Mouse (Mus musculus) midbrain, embryonic 16.5 days (tissue): ENCODE results near the gene Scn2a. TPM values are rescaled to one million over a fixed set of nuclear protein-coding genes. Genes with fewer than 3 reads are reported as not detected.

ENCODE experiments used
- ATAC-seq: fragments of 200-750 bp; cut with Nextera tagmentation; 2 replicates; pipeline ENCODE4 v1.8.0; 2017; ENCODE audit warnings: moderate TSS enrichment
- H3K27ac ChIP-seq: fragments of 300-500 bp; sonication (generic); 2 replicates; pipeline ENCODE4 v1.5.1; 2014; ENCODE audit warnings: mild to moderate bottlenecking, low read length, mixed read lengths
- H3K27me3 ChIP-seq: fragments of 300-500 bp; sonication (generic); 2 replicates; pipeline ENCODE4 v1.6.1; 2014; ENCODE audit warnings: low read depth, low read length, mixed read lengths; ENCODE audit not compliant: control insufficient read depth, insufficient read depth
- H3K36me3 ChIP-seq: fragments of 300-500 bp; sonication (generic); 2 replicates; pipeline ENCODE4 v1.6.1; 2014; ENCODE audit warnings: mild to moderate bottlenecking, low read length, moderate library complexity, mixed read lengths; ENCODE audit not compliant: control insufficient read depth, insufficient read depth
- H3K4me1 ChIP-seq: fragments of 300-500 bp; sonication (generic); 2 replicates; pipeline ENCODE4 v1.6.1; 2014; ENCODE audit warnings: mild to moderate bottlenecking, low read length, mixed read lengths; ENCODE audit not compliant: control insufficient read depth, insufficient read depth
- H3K4me2 ChIP-seq: fragments of 300-500 bp; sonication (generic); 2 replicates; pipeline ENCODE4 v1.6.1; 2014; ENCODE audit warnings: mild to moderate bottlenecking, low read length, mixed read lengths
- H3K4me3 ChIP-seq: fragments of 300-500 bp; sonication (generic); 2 replicates; pipeline ENCODE4 v1.5.1; 2014; ENCODE audit warnings: low read depth, mild to moderate bottlenecking, low read length, moderate library complexity, mixed read lengths
- H3K9ac ChIP-seq: fragments of 300-500 bp; sonication (generic); 2 replicates; pipeline ENCODE4 v1.6.1; 2014; ENCODE audit warnings: low read depth, low read length, mixed read lengths
- H3K9me3 ChIP-seq: fragments of 300-500 bp; sonication (generic); replicated peaks from 2 replicates; pipeline ENCODE4 v1.6.1; 2014; ENCODE audit warnings: mild to moderate bottlenecking, low read length, mixed read lengths; ENCODE audit not compliant: control insufficient read depth, poor library complexity, severe bottlenecking
- WGBS: fragments of 180-500 bp; shearing (Covaris S2); extraction: QIAGEN DNeasy Blood & Tissue Kit; methylation state at CpG from one replicate; pipeline ENCODE4 v1.1.7; 2014; 5-methylcytosine and 5-hydroxymethylcytosine counted together
- polyA plus RNA-seq: library from polyadenylated mRNA; unstranded; fragments of >200 nt; fragmentation: Nextera tagmentation; extraction: Ambion mirVana; gene quantifications from 2 replicates; pipeline ENCODE4 v1.2.1, GENCODE M21; 2015

The Scn2a gene
- 55.5 and 56.7 TPM in 2 replicates for polyA plus RNA-seq

GRCm38 (mm10) chr2:65620556-65621166, at the start of gene Scn2a:
TSS of gene Scn2a (plus strand) at chr2:65620771.
- ATAC-seq = peak; percentile 77
- H3K9ac ChIP-seq = peak within 1 kb of the TSS; percentile 72
- H3K27ac ChIP-seq = peak within 1 kb of the TSS; percentile 88
- peak within 1 kb of the TSS; percentile 53 for H3K4me3 ChIP-seq
- no peaks in the 10 kb centered on the region for H3K9me3 ChIP-seq
- H3K4me1 ChIP-seq = peaks cover 11% of the 10 kb centered on the region
- H3K36me3 ChIP-seq = no peaks in the 10 kb centered on the region
- H3K27me3 ChIP-seq = no peaks in the 10 kb centered on the region
- peak within 1 kb of the TSS; percentile 60 for H3K4me2 ChIP-seq
- 28% methylated on average over 9 of the region's 9 CpGs for WGBS

GRCm38 (mm10) chr2:65587679-65588078, 32.9 kb upstream of the Scn2a start:
- Histone ChIP-seq H3K36me3 (no peaks in the 10 kb centered on the region), H3K4me2 (no peak overlapping the region), H3K4me3 (no peak overlapping the region), H3K9ac (no peak overlapping the region), H3K27me3 (no peaks in the 10 kb centered on the region), H3K9me3 (no peaks in the 10 kb centered on the region), H3K27ac (no peak overlapping the region), H3K4me1 (no peaks in the 10 kb centered on the region)
- no peak for ATAC-seq
- WGBS = 85% methylated on average over 5 of the region's 5 CpGs

GRCm38 (mm10) chr2:65607813-65608212, 12.8 kb upstream of the Scn2a start:
- no peak for ATAC-seq
- no peaks in the 10 kb centered on the region for H3K9me3 ChIP-seq
- no peak overlapping the region for H3K4me2 ChIP-seq
- H3K27me3 ChIP-seq = no peaks in the 10 kb centered on the region
- no peaks in the 10 kb centered on the region for H3K4me1 ChIP-seq
- no peaks in the 10 kb centered on the region for H3K36me3 ChIP-seq
- H3K4me3 ChIP-seq = no peak overlapping the region
- no peak overlapping the region for H3K27ac ChIP-seq
- no peak overlapping the region for H3K9ac ChIP-seq

- H3K9me3 ChIP-seq = no peaks in the 10 kb centered on the region
Measured at GRCm38 (mm10) chr2:65611887-65612286, 8.7 kb upstream of the Scn2a start.

GRCm38 (mm10) chr2:65619781-65620180, 790 bp upstream of the Scn2a start:
- H3K4me3 ChIP-seq = no peak overlapping the region
- no peaks in the 10 kb centered on the region for H3K27me3 ChIP-seq
- no peaks in the 10 kb centered on the region for H3K36me3 ChIP-seq
- no peak overlapping the region for H3K9ac ChIP-seq
- WGBS = 26% methylated on average over 5 of the region's 5 CpGs
- ATAC-seq = no peak
- H3K4me2 ChIP-seq = no peak overlapping the region
- no peaks in the 10 kb centered on the region for H3K9me3 ChIP-seq
- peaks cover 11% of the 10 kb centered on the region for H3K4me1 ChIP-seq
- H3K27ac ChIP-seq = no peak overlapping the region

More at GRCm38 (mm10) chr2:65611887-65612286, 8.7 kb upstream of the Scn2a start:
- no peak for ATAC-seq
- no peak overlapping the region for H3K4me2 ChIP-seq
- WGBS = 82% methylated on average over 4 of the region's 4 CpGs
- H3K27me3 ChIP-seq = no peaks in the 10 kb centered on the region
- no peak overlapping the region for H3K27ac ChIP-seq
- no peaks in the 10 kb centered on the region for H3K36me3 ChIP-seq
- no peak overlapping the region for H3K9ac ChIP-seq
- no peak overlapping the region for H3K4me3 ChIP-seq
- no peaks in the 10 kb centered on the region; the same call in 1 of the 2 replicates for H3K4me1 ChIP-seq

GRCm38 (mm10) chr2:65621254-65621653, 683 bp downstream of the Scn2a start:
- ATAC-seq = peak; percentile 78
- peak overlapping the region; percentile 88 for H3K27ac ChIP-seq
- no peaks in the 10 kb centered on the region for H3K36me3 ChIP-seq
- peaks cover 11% of the 10 kb centered on the region for H3K4me1 ChIP-seq
- H3K9ac ChIP-seq = peak overlapping the region; percentile 72
- no peaks in the 10 kb centered on the region for H3K9me3 ChIP-seq
- H3K27me3 ChIP-seq = no peaks in the 10 kb centered on the region
- H3K4me2 ChIP-seq = peak overlapping the region; percentile 60
- 11% methylated on average over 5 of the region's 5 CpGs for WGBS
- H3K4me3 ChIP-seq = peak overlapping the region; percentile 53

GRCm38 (mm10) chr2:65621838-65622237, 1.3 kb downstream of the Scn2a start:
- WGBS = 67% methylated on average over 5 of the region's 5 CpGs
- Histone ChIP-seq H3K27ac (no peak overlapping the region), H3K4me2 (peak overlapping the region; percentile 60), H3K9ac (0 out of 2 replicates have a peak overlapping the region, but pooled peaks have one; percentile 30), H3K27me3 (no peaks in the 10 kb centered on the region), H3K4me1 (peaks cover 11% of the 10 kb centered on the region), H3K4me3 (peak overlapping the region; percentile 53), H3K9me3 (no peaks in the 10 kb centered on the region), H3K36me3 (no peaks in the 10 kb centered on the region)
- no peak for ATAC-seq

- Histone ChIP-seq H3K27ac (no peak overlapping the region), H3K36me3 (no peaks in the 10 kb centered on the region), H3K27me3 (no peaks in the 10 kb centered on the region), H3K4me2 (no peak overlapping the region), H3K4me1 (no peaks in the 10 kb centered on the region), H3K4me3 (no peak overlapping the region), H3K9ac (no peak overlapping the region), H3K9me3 (no peaks in the 10 kb centered on the region)
- WGBS = 87% methylated on average over 7 of the region's 7 CpGs
- no peak for ATAC-seq
Measured at GRCm38 (mm10) chr2:65652636-65653035, 32.1 kb downstream of the Scn2a start.

- Histone ChIP-seq H3K36me3 (no peaks in the 10 kb centered on the region), H3K4me1 (no peaks in the 10 kb centered on the region), H3K27me3 (no peaks in the 10 kb centered on the region), H3K9ac (no peak overlapping the region), H3K4me3 (no peak overlapping the region), H3K9me3 (no peaks in the 10 kb centered on the region), H3K4me2 (no peak overlapping the region), H3K27ac (no peak overlapping the region)
- ATAC-seq = no peak
- 94% methylated on average over 4 of the region's 4 CpGs for WGBS
Measured at GRCm38 (mm10) chr2:65657031-65657430, 36.5 kb downstream of the Scn2a start.
